Mouse (Mus musculus) kidney, adult 18-20 months (tissue): ENCODE data around the gene Pdxk.
"Not testable (repeated sequence)": the region's sequence is repeated elsewhere in the genome, so short reads cannot be mapped to it uniquely, and the experiment has no call there.

Experiments used
- DNase-seq: peaks from one replicate; pipeline ENCODE4 v3.0.0; 2021

Pdxk gene

GRCm38 (mm10) chr10:78414936-78415335, 49.8 kb downstream of the Pdxk start:
- DNase-seq, result not testable (repeated sequence)

- no peak for DNase-seq
Measured at GRCm38 (mm10) chr10:78413152-78413520, 51.6 kb downstream of the Pdxk start.

GRCm38 (mm10) chr10:78412319-78413151, 52.2 kb downstream of the Pdxk start, which contains the start of gene Rrp1:
Rrp1 (minus strand) TSS chr10:78413043.
- DNase-seq, result peak; percentile 95

- no peak for DNase-seq
Measured at GRCm38 (mm10) chr10:78411851-78412250, 52.9 kb downstream of the Pdxk start.

GRCm38 (mm10) chr10:78409035-78409788, 55.6 kb downstream of the Pdxk start:
- DNase-seq, result no peak

- DNase-seq, result no peak
Measured at GRCm38 (mm10) chr10:78407132-78407531, 57.6 kb downstream of the Pdxk start.

GRCm38 (mm10) chr10:78406152-78406551, 58.6 kb downstream of the Pdxk start:
- no peak for DNase-seq

GRCm38 (mm10) chr10:78402301-78402922, 62.4 kb downstream of the Pdxk start:
- no peak for DNase-seq

- DNase-seq, result no peak
Measured at GRCm38 (mm10) chr10:78401127-78401526, 63.6 kb downstream of the Pdxk start.

- peak; percentile 44 for DNase-seq
Measured at GRCm38 (mm10) chr10:78399090-78399657, 65.6 kb downstream of the Pdxk start.

GRCm38 (mm10) chr10:78396625-78396885, 68.2 kb downstream of the Pdxk start:
- no peak for DNase-seq

GRCm38 (mm10) chr10:78395819-78396624, 68.8 kb downstream of the Pdxk start:
- DNase-seq, result peak; percentile 96

GRCm38 (mm10) chr10:78395377-78395776, 69.4 kb downstream of the Pdxk start:
- no peak for DNase-seq

GRCm38 (mm10) chr10:78392072-78392471, 72.7 kb downstream of the Pdxk start:
- DNase-seq, result peak; percentile 88

- no peak for DNase-seq
Measured at GRCm38 (mm10) chr10:78390982-78391470, 73.7 kb downstream of the Pdxk start.

- no peak for DNase-seq
Measured at GRCm38 (mm10) chr10:78388216-78388980, 76.4 kb downstream of the Pdxk start.
